Mouse (Mus musculus) layer of hippocampus, adult 6 months (tissue): ENCODE measurements around the gene Rad9a. TPM values are rescaled to one million over a fixed set of nuclear protein-coding genes. Genes with fewer than 3 reads are reported as not detected.

Experiments used
- long read RNA-seq, 2 experiments: library from polyadenylated mRNA; unstranded; transcript quantifications; one replicate each; pipeline ENCODE4 v2.0.0; 2019 to 2020
- microRNA-seq: library from miRNA; unstranded; fragments of <30 nt; microRNA quantifications from one replicate; pipeline ENCODE4 v1.2.0, GENCODE M21; 2020
- polyA plus RNA-seq: library from polyadenylated mRNA; unstranded; fragments of <200 nt; fragmentation: Nextera tagmentation; gene quantifications from 2 replicates; pipeline ENCODE4 v1.2.3, GENCODE M21; 2021

Rad9a gene
- polyA plus RNA-seq, result 5.9 and 6.0 TPM in 2 replicates
- long read RNA-seq, experiment 1, partial matches to known transcripts, result 1 of 9 reads
- long read RNA-seq, experiment 1, other reads (novel, unspliced or antisense), result 4 of 9 reads
- long read RNA-seq, experiment 2, transcript Rad9a-201 (11 exons, 2,081 nt), result major isoform, 30 of 48 reads
- long read RNA-seq, experiment 2, partial matches to known transcripts, result 3 of 48 reads
- long read RNA-seq, experiment 2, other reads (novel, unspliced or antisense), result 13 of 48 reads

DNA sequence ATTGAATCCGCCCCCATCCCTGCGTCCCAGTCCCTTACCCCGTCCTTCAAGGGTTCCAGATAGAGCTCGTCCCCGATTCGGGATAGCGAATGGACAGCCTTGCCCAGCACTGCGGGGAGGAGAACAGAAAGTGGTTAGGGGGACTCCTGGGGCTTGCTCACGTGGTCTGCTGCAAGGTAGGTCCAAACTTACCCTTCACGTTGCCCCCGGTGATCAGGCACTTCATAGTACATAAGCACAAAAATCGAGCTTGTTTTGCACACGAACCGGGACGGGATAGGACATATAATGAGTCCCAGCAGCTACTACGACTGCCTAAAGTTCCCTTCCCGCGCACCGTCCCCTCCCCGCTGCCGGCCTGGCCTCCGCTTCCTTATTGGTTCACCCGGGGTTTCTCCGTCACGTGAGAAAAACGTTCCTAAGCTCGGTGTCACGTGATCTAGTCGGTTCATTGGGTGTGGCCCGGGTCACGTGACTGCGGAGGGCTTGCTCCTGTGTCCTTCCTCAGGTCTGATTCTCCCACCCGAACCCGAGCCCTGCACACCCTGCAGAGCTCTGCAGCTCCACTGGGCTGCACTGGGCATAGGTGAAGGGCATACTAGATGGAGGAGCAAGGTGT is at the start of gene Rad9a:
TSS of gene Rad9a (minus strand) at position 372 of the 619 bp plus-strand sequence.

DNA sequence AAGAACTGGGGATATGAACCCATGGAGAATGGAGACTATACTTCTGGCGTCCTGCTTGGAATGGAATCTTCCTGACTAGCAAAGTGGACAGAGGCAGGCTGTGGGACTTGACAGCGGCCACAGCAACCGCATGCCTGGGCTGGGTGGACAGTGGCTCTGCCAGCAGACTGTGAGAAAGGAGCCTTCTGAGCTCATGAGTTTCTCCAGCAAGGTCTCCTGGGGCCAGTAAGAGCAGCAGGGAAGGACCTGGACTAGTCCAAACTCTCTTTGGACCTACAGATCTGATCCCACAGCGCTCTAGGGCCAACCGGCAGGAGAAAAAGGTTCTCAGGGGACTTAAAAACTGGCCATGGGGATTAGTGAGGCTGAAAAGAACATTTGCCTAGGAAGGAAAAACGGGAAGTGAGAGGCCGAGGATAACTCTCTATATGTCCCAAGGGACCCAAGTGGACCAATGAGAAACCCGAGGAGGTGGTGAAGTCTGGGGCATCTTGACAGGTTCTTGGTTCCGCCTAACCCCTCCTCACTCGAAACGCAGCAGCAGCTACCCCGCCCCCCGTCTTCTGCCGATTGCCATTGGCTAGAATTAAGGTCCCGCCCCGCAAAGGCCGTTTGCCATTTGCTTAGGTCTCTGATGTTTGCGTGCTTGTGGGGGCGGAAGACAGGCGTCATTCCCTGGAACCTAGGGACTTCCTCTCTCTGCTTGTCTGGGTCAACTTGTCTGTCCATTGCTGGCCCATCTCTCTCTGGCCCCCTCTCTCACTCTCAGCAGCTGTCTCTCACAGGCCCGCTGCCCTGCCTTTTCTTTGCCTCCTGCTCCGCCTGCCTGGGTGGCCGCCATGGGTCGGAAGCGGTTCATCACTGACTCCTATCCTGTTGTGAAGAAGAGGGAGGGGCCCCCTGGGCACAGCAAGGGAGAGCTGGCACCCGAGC is 30.1 kb upstream of the Rad9a start, which contains the start of gene Pold4:
TSS of gene Pold4 (plus strand) at position 647 of the 933 bp plus-strand sequence.

DNA sequence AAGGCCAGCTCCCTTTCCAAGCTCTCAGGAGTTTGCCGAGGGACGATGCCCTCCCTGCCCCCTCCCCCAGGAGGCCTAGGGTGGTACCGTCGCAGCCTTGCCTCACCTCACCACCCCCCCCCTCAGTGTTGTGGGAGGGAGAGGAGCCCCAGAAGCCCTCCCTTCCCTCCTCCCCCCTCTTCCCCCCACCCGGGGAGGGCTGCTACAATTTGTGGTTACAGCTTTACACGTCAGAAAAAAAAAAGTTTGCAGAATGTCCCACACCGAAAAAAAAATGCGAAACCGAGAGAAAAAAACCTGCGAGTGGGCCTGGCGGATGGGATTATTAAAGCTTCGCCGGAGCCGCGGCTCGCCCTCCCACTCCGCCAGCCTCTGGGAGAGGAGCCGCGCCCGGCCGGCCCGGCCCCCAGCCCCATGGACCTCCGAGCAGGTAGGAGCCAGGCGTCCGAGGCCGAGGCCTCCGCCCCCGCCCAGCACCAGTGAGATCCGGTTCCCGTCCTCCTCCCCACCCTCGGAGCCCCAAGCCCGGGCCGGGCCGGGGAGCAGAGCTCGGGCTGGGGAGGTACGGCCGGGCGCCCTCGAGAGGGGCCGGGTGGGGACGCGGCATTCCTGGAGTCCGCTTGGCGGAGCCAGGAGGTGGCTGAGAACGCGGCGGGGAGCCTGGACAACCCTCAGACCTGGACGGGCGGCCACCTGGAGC is 12.8 kb upstream of the Rad9a start, which contains the start of the genes Clcf1 and AC109138.7:
TSS of gene Clcf1 (plus strand) at position 168 of the 700 bp plus-strand sequence.
TSS of gene AC109138.7 (plus strand) at position 287 of the 700 bp plus-strand sequence.

GRCm38 (mm10) chr19:4191528-4192250 is 9.8 kb downstream of the Rad9a start, which contains the start of gene Ppp1ca:
TSS of gene Ppp1ca (plus strand) at chr19:4192065.

GRCm38 (mm10) chr19:4190831-4191334 is 10.6 kb downstream of the Rad9a start, which contains the start of gene Tbc1d10c:
TSS of gene Tbc1d10c (minus strand) at chr19:4191284.

DNA sequence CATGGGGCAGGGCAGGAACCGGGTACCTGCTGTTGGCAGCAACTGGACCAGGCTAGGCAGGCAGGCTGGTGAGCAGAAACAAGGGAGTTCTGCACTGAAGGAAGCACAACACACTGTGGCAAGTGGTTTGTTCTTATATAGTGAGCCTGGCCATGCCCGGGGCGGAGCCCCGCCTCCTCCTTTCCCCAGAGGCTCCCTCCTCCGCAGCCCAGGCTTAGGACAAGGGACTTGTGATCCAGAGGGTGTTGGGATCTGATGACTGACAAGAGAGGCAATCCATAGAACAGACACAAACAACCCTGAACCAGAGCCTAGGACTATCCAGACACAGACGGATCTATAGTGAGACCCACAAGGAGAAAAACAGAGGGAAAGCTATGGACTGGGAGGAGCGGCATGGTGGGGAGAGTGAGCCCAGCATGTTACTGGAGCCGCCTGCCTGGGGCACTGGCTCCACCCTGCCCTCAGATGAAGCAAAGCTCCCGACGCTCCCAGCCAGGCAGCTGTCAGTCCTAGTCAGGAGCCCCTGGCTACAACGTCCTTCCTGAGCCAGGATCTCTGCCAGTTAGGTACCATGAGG is 26.0 kb downstream of the Rad9a start, which contains the start of gene Carns1:
TSS of gene Carns1 (minus strand) at position 112 of the 580 bp plus-strand sequence.

GRCm38 (mm10) chr19:4162646-4163542 is 38.6 kb downstream of the Rad9a start, which contains the start of gene Rps6kb2:
TSS of gene Rps6kb2 (minus strand) at chr19:4163354.

DNA sequence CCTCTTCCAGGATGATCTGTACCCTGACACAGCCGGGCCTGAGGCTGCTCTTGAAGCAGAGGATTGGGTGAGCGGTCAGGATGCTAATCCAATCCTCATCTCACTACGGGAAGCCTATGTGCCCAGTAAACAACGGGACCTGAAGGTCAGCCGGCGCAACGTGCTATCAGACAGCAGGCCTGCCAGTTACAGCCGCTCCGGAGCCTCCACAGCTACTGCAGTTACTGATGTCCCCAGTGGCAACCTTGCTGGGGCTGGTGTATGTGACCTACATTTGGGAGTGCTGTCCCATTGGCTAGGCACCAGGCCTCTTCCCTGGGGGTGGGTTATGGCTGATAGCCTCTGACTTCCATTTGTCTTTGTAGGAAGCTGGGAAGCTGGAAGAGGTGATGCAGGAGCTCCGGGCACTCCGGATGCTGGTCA is 48.2 kb downstream of the Rad9a start, which contains the start of gene Ptprcap:
TSS of gene Ptprcap (plus strand) at position 373 of the 423 bp plus-strand sequence.

GRCm38 (mm10) chr19:4148491-4148806 is 53.0 kb downstream of the Rad9a start, which contains the start of gene Coro1b:
TSS of gene Coro1b (plus strand) at chr19:4148619.

Small RNAs within 50 kb of the gene (microRNA-seq; reads per million reads assigned to microRNA genes)
- gene Gm26115, result not detected

Other genes starting within 250 kb of the Rad9a start
- not detected in 2 replicates for gene Aldh3b3, start 243.0 kb downstream of the Rad9a start, polyA plus RNA-seq
- gene Aldh3b2, start 229.3 kb downstream of the Rad9a start, polyA plus RNA-seq, result 2.3 and 2.5 TPM in 2 replicates
- gene Acy3, start 215.1 kb downstream of the Rad9a start, polyA plus RNA-seq, result 2.2 and 3.3 TPM in 2 replicates
- 0.10 TPM in 1 of 2 replicates, not detected in the other for gene Tbx10, start 208.9 kb downstream of the Rad9a start, polyA plus RNA-seq
- gene Nudt8, start 201.1 kb downstream of the Rad9a start, polyA plus RNA-seq, result 22.0 and 24.3 TPM in 2 replicates
- gene Gm49405, start 201.0 kb downstream of the Rad9a start, polyA plus RNA-seq, result 0.09 and 0.10 TPM in 2 replicates
- 2.8 and 2.9 TPM in 2 replicates for gene Doc2g, start 198.3 kb downstream of the Rad9a start, polyA plus RNA-seq
- gene Ndufv1, start 188.9 kb downstream of the Rad9a start, polyA plus RNA-seq, result 448 and 464 TPM in 2 replicates
- 1,221 and 1,279 TPM in 2 replicates for gene Gstp1, start 163.7 kb downstream of the Rad9a start, polyA plus RNA-seq
- gene Gstp2, start 155.6 kb downstream of the Rad9a start, polyA plus RNA-seq, result 2.1 and 2.8 TPM in 2 replicates
- not detected in 2 replicates for gene Gstp3, start 142.1 kb downstream of the Rad9a start, polyA plus RNA-seq
- not detected in 2 replicates for gene Cabp2, start 120.1 kb downstream of the Rad9a start, polyA plus RNA-seq
- gene Cdk2ap2, start 104.5 kb downstream of the Rad9a start, polyA plus RNA-seq, result 59.8 and 62.1 TPM in 2 replicates
- gene Pitpnm1, start 101.7 kb downstream of the Rad9a start, polyA plus RNA-seq, result 52.0 and 59.9 TPM in 2 replicates
- gene Aip, start 75.8 kb downstream of the Rad9a start, polyA plus RNA-seq, result 204 and 212 TPM in 2 replicates
- not detected in 2 replicates for gene Gpr152, start 61.9 kb downstream of the Rad9a start, polyA plus RNA-seq
- gene Cabp4, start 57.6 kb downstream of the Rad9a start, polyA plus RNA-seq, result 0.04 TPM in 1 of 2 replicates, not detected in the other
- 101 and 105 TPM in 2 replicates for gene Coro1b, start 53.0 kb downstream of the Rad9a start, polyA plus RNA-seq
- gene Ptprcap, start 48.1 kb downstream of the Rad9a start, polyA plus RNA-seq, result 1.2 and 2.0 TPM in 2 replicates
- 7.5 and 9.5 TPM in 2 replicates for gene Rps6kb2, start 38.3 kb downstream of the Rad9a start, polyA plus RNA-seq
- gene Carns1, start 26.2 kb downstream of the Rad9a start, polyA plus RNA-seq, result 2.8 and 2.9 TPM in 2 replicates
- 0.19 TPM in 1 of 2 replicates, not detected in the other for gene Tbc1d10c, start 10.4 kb downstream of the Rad9a start, polyA plus RNA-seq
- 345 and 357 TPM in 2 replicates for gene Ppp1ca, start 9.6 kb downstream of the Rad9a start, polyA plus RNA-seq
- 0.18 and 0.26 TPM in 2 replicates for gene Clcf1, start 12.6 kb upstream of the Rad9a start, polyA plus RNA-seq
- not detected in 2 replicates for gene AC109138.7, start 12.7 kb upstream of the Rad9a start, polyA plus RNA-seq
- gene Pold4, start 30.2 kb upstream of the Rad9a start, polyA plus RNA-seq, result 27.9 and 28.1 TPM in 2 replicates
- 4.5 and 4.9 TPM in 2 replicates for gene Ssh3, start 67.5 kb upstream of the Rad9a start, polyA plus RNA-seq
- gene Ankrd13d, start 81.5 kb upstream of the Rad9a start, polyA plus RNA-seq, result 37.6 and 39.0 TPM in 2 replicates
- 53.7 and 55.0 TPM in 2 replicates for gene Grk2, start 104.6 kb upstream of the Rad9a start, polyA plus RNA-seq
- 13.0 and 15.2 TPM in 2 replicates for gene Kdm2a, start 196.6 kb upstream of the Rad9a start, polyA plus RNA-seq
- 0.80 and 2.6 TPM in 2 replicates for gene Rhod, start 237.8 kb upstream of the Rad9a start, polyA plus RNA-seq